Mouse (Mus musculus) lung, postnatal 4 days (tissue): ENCODE measurements around the gene Map2k7.
A peak's percentile ranks its signal among the peaks of the same experiment; 100 is the strongest.

Experiments used
- DNase-seq, 2 experiments: peaks; one replicate each; pipeline ENCODE4 v3.0.0; 2021

Map2k7 gene

DNA sequence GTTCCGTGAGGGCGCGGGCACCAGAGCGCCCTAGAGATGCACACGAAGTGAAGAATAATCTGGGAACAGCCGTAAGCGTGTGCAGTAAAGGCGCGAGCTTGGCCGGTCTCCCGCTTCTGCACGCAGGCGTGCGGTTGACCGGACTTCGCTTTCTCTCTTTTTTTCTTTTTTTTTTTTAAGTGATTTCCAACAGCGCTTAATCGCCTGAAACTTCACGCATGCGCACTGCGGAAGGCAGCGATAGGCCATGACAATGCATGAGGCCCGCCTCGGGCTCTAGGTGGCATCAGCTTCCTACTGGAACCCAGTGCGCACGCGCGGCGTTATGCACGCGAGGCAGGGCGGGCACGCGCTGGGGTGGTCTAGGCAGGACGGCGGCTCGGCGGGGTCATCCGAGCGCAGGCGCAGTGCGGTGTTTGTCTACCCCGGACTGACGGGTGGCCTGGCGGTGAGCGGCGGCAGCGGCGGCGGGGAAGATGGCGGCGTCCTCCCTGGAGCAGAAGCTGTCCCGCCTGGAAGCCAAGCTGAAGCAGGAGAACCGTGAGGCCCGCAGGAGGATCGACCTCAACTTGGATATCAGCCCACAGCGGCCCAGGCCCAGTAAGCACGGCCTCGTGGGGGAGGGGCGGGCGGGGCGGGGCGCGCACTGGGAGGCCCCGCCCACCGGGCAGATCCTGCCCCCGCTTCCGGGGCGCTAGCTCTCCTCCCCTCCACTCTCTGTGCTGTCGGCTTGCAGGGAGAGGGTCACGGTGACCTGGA is at the start of gene Map2k7, which contains the start of gene Gm49320:
Gene Map2k7 (plus strand): TSS at position 307 of the 759 bp plus-strand sequence.
Gene Gm49320 (plus strand): TSS at position 432 of the 759 bp plus-strand sequence.
- DNase-seq: peak; percentile 100

DNA sequence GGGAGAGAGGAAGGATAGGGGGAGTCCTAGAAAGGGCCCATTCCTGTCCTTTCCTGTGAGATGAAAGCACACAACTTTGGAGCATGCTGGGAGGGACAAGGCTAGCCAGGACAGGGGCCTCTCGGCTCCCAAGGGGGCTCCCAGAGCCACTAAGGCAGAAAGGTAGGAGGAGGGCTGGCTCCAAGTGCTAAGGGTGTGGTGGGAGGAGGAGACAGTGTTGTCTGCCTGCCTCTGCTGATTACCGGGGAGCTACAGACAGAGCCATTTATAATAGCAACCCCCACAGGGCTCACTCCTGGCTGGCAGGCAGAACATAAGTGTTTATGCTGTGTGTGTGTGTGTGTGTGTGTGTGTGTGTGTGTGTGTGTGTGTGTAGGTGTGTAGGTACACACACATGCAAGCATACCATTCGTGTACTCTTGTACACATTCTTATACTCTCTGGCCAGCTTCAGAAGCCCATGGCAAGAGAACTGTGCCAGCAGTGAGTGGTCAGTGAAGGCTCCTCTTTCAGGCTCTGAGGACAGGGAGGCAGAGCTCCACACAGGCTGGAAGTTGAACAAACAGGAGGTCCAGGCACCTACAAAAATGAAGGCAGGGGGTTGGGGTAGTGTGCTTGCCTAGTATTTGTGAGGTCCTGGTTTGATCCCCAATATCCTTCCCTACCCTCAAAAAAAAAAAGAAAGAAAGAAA is 49.4 kb upstream of the Map2k7 start:
- no peak for DNase-seq

DNA sequence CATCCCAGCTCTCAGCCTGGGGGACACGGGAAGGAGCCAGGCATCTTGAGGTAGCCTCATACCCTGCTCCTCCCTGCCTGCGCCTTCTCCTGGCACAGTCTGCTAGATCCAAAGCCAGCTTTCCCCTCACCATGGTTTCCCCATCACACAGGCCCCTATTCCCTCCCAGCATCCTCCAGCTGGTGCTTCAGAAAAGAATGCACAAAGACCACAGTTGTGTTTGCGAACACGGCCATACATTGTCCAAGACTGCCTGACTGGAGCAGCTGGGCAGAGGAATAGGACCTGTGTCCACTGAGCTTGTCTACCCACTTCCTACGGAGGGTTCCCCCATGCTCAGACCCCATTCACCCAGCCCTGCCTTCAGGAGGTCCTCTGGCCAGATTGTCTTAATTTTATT is 46.2 kb upstream of the Map2k7 start:
- no peak for DNase-seq

DNA sequence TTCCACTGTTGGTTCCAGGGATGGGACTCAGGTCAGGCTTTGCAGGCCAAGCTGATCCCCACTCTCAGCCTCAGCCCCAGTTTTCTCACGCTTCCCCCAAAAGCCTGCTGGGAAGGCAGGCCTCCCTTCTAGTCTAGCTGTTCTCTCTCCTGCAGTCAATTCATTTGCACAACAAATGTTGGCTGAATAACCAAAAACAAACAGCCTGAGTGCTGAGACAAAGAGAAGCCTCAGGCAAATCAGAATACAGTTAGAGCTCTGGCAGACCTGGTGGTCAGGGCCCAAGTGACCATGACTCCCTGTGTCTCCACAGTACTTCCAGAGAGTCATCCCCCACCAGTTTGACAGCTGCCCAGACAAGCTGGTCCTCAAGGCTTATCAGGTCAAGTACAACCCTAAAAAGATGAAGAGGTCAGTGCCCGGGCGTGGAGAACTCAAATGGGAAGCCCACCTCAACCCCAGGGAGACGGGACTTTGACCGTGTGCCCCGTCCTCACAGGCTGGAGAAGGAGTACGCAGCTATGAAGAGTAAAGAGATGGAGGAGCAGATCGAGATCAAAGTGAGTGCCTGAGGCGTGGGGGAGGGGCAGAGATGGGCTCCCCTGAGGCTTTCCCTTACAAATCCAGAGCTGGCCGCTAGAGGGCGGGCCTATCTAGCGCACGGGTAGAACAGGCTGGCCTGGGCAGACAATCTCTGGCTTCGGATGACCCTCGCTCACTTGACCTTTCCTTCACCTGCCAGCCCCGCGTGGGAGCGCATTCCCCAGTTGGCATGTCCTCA is 45.5 kb upstream of the Map2k7 start:
- peak; percentile 81 to 89 for DNase-seq

DNA sequence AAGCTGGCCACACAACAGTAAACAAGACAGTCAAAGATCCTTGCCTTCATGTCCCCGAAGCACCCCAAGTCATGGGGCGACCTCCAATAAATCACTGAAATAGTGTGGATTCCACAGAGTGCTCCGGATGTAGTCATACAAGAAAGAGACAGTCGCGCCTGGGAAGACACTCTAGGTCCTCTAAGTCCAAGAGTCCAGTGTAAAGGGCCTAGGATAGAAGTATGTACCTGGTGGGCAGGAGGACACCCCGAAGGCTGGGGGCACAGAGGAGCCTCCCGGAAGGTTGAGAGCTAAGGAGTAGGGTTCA is 45.0 kb upstream of the Map2k7 start:
- no peak for DNase-seq

DNA sequence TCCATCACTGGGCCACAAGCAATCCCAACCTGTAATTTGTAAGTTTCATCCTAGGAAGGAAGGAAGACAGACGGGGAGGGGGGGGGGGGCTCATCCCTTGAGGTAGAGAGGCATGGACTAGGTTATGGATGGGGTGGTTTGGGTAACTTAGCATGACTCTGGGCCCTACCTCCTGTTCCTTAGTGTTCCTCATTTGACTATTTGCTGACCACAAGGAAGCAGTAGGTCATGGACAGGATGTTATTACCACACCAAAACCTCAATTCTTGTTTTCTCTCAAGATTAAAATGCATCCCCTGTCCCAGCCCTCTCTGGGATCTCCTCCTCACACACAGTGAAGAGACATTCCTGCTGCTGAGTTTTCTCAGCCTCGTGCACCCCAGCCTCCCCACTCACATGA is 37.2 kb upstream of the Map2k7 start:
- DNase-seq: no peak

DNA sequence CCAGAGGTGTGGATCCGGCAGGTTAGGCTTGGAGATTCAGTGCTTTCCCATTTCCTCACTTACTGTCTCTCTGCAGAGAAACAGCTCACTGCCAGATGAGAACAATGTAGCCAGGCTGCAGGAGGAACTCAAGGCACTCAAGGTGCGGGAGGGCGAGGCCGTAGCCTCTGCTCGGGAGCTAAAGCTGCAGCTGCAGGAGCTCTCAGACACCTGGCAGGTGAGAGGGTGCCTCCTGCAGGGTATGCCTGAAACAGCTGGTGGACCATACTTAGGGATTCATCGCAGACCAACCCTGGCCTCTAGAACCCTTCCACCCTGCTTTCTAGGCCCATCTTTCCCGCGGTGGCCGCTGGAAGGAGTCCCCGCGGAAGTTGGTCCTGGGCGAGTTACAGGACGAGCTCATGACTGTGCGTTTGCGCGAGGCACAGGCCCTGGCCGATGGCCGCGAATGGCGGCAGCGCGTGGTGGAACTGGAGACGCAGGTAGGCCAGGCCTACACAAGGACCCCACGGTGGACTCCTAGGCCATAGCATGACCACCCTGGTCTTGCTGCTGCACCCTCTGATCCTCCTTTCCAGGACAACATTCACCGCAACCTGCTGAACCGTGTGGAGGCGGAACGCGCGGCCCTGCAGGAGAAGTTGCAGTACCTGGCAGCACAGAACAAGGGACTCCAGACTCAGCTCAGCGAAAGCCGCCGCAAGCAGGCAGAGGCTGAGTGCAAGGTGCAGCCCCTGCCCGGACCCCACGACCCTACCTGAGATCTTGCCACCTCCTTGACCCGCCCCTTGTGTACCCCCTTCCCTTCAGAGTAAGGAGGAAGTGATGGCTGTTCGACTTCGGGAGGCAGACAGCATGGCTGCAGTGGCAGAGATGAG is 33.1 kb upstream of the Map2k7 start:
- no peak for DNase-seq

DNA sequence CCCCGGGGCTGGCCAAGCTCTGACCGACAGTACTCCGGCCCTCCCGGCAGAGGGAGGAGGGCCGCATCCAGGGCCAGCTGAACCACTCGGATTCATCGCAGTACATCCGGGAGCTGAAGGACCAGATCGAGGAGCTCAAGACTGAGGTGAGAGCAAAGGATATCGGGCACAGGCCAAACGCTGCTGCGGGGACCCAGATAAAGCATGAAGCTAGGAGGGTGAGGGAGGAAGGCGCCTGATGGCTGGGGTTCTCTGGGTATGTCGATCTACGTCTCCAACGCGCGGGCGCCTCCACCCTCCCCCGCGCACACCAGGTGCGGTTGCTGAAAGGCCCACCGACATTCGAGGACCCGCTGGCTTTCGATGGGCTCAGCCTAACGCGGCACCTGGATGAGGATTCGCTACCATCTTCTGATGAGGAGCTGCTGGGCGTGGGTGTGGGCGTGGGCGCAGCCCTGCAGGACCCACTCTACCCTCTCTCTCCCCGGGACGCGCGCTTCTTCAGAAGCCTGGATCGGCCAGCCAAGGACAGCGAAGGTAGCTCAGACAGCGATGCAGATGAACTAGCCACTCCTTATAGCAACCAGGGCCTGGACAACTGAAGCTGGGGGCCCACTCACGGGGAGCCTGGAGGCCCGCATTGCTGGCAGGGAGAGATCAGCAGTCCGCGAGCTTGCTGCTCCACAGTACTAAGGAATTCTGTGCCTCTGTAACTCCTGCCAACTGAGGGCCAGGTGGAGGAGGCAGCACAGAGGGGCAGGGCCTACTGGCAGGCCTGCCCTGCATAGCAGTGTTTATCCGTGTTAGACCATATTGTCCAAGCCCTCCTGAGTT is 32.1 kb upstream of the Map2k7 start:
- peak in 1 of 2 experiments; percentile 45 for DNase-seq

DNA sequence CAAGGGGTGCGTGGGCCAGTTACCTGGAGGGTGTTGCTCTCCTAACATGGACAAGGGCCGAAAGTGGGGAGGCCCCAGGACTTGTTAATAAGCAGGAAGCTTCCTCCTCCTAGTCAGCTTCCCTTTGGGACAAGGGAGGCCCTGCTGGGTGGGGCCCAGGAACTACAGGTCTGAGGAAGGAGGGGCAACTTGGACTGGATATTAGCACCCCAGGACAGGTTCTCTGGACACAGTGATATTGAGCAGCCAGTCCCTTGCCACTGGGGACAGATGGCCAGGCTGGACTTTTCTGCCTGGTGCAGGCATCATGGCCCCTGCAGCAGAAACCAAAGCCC is 31.6 kb upstream of the Map2k7 start:
- DNase-seq: no peak

DNA sequence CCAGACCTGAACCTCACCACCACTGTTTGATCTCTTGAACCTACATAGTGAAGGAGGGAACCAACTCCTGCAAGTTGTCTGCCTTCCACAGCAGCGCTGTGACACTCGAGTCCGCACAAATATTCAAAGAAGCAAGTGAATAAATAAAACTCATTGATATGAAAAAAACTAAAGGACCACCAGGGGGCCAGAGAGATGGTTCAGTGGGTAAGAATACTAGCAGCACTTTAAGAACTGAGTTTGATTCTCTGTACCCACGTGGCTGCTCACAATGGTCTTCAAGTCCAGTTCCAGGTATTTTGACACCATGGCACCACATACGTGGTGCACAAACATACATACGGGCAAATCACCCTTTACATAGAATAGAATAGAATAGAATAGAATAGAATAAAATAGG is 27.4 kb upstream of the Map2k7 start:
- DNase-seq: no peak

DNA sequence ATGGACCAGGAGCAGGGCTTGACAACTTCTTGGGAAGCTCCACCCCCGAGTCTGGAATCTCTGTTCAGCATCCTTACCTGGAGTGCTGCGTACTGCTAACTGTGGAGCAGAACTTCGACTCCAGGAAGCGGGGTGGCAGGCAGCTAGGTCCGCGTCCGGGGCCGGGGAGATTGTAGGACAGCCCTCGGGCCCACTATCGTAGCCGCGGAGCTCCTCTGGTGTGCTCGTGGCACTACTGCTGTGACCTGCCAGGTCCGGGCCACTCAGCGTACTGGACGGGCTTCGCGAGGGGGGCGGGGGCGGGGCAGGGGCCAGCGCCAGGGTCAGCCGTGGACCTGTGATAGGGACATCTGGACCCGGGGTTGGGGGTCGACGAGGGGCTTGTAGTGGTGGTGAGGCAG is 25.7 kb upstream of the Map2k7 start:
- DNase-seq: peak; percentile 26 to 37

DNA sequence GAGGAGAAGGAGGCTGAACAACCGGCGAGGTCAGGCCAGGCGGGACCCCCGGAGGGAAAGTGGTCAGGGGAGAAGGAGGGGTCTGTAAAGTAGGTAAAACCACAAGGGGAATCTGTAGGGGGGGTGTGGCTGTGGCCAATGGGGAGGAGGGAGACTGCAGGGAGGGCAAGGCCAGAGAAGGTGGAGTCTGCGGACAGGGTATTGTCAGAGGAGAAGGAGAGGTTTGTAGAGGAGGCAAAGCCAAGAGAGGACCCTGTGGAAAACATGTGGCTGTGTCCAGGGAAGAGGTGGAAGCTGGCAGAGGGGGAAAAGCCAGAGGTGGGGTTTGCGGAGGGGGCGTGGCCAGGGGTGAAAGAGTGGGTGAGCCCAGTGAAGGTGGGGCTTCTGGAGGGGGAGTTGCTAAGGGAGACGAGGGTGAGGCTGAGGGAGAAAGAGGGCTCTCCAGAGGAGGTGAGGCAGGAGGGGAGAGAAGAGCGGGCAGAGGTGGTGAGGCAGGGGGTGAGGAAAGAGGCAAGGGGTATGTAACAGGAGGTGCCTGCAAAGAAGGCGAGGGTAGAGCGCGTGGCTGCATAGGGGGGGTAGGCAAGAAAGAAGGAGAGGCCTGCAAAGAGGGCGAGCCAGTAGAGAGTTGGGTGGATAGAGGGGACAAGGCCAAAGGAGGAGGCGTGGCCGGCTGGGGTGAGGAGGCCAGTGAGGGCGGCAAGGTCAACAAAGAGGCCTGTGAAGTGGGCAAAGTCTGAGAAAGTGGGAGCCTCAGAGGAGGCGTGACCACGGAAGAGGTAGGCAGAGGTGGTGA is 25.1 kb upstream of the Map2k7 start:
- DNase-seq: peak; percentile 76 to 86

DNA sequence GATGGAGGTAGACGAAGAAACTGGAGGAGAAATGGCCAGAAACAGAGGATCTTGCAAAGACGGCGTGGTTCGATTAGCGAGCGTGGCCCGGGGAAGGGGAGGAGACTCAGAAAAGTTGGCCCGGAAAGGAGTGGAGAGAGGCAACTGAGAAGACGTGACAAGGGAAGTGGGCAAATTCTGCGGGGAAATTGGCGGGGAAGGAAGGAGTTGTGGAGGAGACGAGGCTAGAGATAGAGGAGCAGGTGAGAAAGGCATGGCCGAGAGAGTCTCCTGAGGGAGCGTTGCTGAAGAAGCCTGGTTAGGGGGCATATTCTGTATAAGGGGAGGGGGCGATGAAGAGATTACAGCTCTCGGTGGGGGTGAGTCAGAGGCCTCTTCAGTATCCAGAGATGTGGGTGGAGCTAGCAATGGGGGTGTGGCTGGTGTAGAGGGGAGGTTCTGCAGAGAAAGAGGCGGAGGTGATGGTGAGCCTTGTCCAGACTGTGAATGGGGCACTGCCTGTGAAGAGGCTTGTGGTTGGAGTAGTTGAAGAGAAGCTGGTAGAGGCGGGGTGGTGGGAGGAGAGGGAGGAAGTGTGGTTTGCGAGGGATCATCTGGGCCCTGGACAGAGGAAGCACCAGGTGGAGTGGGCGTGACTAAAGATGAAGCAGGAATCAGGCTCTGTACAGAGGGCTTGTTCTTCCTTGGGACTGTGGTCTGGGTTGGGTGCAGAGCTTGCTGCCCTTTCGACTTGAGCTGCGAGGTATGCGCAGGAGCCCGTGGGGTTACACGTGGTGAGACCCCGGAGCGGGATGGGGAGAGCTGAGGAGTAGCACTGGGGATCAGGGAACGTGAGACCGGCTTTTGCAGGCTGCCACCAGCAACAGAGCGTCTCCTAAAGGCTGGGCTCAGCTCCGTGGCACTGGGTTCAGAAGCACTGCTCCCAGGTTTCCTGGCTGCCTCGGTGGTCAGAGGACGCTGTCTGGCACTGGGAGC is 24.2 kb upstream of the Map2k7 start:
- DNase-seq: peak; percentile 82 to 89

DNA sequence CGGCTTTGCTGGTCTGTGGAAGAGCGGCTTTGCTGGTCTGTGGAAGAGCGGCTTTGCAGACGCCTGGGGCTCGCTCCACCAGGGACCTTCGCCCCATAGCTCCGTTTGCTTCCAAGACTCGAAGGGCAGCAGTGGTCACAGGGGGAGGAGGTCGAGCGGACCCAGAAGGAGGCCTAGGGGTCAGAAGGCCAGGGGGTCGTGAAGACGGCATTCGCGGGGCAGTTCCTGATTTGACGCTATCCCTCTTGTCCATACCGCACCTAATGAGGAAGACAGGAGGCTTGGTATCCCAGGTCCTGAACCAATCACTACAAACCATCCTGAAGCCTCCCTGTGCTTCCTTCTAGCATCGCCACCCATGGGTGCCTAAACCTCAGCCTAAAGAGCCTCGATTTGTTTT is 22.2 kb upstream of the Map2k7 start:
- no peak for DNase-seq

DNA sequence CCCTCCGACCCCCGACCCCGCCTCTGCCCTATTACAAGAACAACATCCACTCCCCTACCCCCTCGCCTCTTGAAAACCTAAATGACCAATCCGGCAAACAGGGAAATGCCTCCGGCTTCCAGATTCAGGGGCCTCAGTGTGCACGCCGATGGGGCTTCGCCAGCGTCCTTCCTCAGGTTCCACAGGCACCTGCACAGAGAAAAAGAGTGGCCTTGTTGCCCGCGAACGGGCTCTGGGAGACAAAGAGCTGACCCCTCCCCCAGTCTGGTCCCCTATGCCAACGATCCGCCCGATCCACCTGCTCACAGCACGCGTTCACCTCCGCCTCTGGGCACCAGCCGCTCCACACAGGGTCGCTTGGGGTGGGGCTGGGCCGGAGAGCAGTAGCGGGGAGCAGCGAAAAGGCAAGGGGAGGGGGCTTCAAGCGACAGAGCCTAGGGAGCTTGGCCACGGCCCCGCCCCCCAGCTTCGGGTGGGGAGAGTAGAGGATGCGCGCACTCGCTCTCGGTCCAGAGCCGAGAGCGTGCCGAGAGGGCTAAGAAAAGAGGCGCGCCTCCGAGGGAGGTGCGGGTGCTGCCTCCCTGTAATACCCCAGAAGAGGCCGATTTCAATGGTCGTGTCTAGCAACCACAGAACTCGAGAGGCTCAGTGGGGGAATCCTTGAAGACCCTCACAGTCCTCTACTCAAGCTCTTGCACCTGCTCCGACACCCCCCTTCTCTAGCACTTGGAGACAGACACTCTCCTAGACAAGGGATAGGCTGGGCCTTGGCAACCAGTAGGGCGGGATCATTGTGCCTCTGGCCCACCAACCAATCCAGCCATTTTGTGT is 21.5 kb upstream of the Map2k7 start, which contains the start of gene Prr36:
Gene Prr36 (minus strand): TSS at position 669 of the 831 bp plus-strand sequence.
- peak in 1 of 2 experiments; percentile 34 for DNase-seq

DNA sequence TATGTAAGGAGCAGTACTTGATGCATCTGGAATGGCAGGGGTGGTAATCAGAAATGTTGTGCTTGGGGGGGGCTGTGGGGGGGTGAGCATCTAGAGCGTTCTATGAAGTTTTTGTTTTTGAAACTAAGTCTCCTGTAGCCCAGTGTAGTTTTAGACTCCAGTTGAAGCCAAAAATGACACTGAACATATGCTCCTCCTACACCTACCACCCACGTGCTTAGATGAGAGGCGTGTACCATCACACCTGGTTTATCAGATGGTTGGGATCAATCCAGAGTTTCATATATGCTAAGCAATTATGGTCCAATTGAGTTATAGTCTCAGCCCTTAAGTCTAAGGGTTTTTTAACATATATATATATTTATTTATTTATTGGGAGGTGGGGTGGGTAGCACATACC is 18.9 kb upstream of the Map2k7 start:
- no peak for DNase-seq

DNA sequence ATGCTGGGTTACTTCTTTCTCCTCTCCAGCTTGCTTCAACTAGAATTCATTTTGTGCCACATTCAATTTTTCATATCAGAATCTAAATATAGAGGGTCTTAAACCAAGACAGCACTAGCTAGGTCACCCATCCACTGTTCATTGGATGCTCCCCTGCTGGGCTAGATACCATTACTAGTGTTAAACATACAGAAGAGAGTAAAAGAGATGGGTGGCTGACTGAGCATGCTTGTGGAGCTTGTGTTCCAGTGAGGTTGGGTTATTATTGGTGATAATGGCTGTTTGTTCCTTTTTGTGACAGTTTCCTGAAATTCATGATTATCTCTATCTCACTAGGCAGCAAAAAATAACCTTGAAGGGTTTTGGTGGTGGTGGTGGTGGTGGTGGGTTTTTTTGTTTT is 16.5 kb upstream of the Map2k7 start:
- DNase-seq: no peak

DNA sequence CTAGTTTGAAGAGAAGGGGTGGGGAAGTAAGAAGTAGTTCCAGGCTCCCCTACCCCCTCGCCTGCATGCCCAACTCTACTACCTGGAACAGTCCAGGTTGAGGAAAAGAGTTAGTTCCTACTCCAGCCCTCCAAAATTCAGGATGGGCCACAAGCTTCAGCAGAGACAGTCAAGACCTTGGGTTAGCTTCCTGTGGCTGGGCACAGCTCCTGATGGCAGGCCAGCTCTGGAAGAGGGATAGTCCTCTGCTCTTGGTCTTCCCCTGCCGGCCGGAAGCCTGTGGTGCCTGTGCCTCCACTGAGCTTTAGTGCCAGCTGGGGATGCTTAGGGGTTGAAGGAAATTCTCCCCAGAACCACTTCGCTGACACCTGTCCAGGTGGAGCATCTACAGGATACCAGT is 12.2 kb upstream of the Map2k7 start:
- DNase-seq: no peak
